Mouse (Mus musculus): ENCODE data around the gene Tmem51.

Gene Tmem51

DNA sequence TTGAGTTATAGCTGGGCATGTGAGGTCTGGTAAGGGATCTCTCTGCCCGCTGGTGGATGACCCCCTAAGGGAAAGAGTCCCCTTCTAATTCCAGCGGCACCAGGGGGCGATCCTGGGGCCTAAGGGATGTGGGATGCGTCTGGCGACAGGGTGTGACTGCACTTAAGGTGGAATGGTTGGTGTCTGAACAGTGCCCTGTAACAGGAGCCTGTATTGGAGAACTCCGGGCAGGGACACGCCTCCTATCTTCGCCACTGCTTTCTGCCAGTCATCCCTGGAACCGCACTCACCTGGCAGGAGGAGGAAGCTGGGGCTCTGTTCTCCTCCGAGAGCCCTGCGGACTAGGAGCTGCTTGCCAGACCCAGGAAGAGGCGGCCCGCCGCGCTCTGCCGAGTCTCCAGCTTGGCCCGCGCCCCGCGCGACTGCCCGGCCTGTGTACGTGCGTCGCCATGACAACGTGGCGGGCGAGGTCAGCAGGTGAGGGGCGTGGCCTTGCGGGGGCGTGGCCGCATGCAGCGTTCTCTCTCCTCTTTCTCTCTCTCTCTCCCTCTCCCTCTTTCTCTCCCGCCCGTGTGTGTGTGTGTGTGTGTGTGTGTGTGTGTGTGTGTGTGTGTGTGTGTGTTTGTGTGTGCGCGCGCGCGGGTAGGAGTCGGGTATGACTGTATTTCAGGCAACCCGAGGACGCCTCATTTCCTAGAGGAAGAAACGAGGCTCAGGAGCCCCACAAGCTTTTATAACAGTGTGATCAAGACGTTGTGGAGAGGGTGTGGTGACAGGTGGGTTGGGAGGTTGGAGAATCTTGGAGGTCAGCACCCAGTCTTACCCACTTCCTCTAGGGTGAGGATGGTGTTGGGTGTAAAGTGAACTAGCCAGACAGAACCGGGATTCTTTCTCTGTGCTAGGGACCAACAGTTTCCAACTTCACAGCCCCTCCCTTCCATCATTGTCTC is 69.2 kb downstream of the Tmem51 start, which contains the start of gene Fhad1:
Gene Fhad1, minus strand, starts transcription at position 424 of the 950 bp plus-strand sequence.
- DNase-seq (ENCODE audit: low read depth): no peak

DNA sequence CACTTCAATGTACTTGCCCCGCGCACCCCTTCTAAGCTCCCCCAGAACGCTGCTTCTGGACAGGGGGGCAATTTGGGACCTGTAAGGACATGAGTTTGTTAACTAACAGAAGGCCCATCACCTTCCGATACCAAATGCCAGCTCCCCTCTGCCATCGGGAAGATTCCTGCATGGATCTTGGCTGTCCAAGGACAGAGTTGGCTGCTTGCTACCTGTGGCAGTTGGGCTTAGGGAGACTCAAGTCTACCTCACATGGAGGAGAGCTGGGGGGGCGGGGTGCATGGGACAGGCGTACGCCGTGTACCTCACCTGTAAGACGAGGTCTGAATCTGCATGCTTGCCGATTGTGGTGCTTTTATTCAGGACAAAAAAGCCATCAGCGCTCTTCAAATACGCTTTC is 72.9 kb downstream of the Tmem51 start:
- no peak for DNase-seq (ENCODE audit: low read depth)

DNA sequence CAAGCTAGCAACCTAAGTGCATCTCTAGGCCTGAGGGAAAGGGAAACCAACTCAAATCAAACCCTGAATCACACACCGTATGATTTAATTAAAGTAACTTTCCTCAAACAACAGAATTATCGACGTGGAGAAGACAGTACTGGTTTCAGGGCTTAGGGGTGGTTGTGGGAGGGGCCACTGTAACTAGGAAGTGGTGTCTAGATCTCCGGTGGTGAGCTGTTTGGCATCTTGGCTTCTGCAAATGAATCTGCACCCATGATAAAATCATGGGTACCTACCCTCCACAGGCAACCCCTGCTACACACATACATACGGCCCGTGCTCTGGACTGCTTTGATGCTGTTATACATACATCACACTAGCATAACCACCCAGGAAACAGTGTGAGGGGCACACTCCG is 73.7 kb downstream of the Tmem51 start:
- DNase-seq (ENCODE audit: low read depth): no peak

DNA sequence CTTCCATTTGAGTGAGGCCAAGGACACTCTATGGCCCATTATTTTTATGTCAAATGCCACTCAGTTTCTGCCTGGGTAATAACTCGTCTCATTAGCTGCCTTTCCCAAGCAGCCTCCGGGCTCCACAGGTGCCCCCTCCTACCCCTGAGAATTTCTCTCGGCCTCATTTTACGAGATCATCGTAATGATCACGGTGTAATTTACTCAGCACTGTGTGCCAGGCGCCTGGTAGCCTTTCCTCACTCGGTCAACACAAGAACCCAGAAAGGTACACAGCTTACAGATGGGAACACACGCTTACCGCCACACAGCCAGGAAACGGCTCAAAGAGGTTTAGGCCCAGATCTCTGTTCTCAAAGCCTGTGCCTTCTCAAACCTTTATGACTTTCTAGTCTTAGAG is 75.9 kb downstream of the Tmem51 start:
- DNase-seq (ENCODE audit: low read depth): no peak

DNA sequence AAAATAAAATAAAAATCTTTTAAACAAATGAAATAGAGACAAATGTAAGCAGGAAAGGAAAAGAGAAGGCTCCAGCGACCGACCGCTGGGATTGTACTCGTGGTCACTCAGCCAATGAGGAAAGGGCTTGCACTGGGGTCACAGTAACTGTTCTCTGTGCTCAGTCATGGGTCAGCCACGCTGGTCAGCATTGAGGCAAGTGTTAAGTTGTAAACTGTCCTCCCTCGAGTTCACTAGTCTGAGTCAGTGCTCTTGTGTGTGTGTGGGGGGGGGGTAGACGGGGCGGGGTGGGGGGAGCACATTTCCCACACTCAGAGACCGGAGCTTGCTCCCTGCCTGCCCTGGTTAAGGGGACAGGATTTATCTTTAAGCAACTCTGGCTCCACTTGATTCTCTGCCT is 83.5 kb downstream of the Tmem51 start:
- DNase-seq (ENCODE audit: low read depth): no peak

DNA sequence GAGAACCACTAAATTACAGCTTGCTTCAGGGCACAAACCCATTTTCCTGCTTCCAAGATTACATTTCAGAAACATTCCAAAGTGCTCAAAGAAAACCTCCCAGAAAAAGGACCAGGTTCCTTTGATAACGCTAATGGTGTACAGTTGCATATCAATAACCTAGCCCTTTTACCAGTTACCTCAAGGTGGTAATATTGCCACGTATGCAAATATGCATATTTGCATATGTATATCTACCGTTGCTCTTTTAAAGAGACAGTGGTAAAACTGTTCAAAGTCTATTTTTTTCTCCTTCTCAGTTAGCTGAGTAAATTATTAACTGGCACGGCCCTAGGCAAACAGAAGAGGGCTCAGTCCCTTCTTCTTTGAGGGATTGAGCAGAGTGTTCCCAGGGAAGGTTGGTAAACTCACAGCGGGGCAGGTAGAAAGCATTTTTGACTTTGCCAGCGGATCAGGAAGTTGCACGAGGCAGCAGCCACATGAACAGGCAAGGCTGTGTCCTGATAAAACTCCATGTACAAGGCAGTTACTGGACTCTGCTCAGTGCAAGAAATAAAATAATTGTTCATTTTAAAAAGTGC is 84.5 kb downstream of the Tmem51 start:
- DNase-seq (ENCODE audit: low read depth): no peak

DNA sequence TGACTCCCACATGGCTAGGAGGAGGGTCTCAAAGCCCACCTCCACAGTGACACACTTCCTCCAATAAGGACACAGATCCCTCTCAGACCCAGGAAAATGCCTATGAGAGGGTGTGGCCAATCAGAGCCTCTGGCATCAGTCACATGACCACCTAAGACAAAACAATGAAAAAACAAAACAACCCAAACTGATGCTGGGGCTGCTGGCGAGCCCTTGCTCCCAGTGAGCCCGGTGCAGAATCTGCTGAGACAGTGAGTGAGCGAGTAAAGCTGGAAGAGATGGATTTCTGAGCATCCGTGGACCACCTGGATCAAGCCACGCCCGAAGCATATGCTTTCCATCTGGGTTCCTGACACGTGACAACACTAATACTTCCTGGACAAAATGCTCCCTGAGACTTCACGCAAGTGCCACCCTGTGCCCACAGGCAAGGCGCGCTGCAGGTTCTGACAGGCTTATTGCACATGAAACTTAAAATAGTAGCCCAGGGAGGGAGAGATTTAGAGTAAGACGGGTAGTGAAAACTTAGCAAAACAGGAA is 85.8 kb downstream of the Tmem51 start:
- DNase-seq (ENCODE audit: low read depth): no peak

DNA sequence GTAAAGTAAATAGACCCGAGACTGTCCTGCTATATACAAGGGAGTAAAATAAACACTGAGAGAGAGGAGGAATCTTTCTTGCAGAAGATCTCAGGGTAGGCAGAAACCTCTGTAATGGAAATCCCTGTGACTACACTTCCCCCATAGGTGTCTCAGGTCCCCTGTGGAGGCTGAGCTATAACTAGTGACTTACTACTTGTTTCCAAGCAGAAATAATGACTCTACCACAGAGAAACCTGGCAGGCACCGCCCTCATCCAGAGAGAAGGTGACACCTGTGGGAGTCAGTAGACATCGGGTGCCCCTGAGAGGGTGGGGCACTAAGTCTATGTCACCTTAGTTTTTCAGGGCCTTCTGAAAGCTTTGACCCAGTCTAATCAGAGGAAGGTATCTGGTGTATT is 87.2 kb downstream of the Tmem51 start:
- no peak for DNase-seq (ENCODE audit: low read depth)

DNA sequence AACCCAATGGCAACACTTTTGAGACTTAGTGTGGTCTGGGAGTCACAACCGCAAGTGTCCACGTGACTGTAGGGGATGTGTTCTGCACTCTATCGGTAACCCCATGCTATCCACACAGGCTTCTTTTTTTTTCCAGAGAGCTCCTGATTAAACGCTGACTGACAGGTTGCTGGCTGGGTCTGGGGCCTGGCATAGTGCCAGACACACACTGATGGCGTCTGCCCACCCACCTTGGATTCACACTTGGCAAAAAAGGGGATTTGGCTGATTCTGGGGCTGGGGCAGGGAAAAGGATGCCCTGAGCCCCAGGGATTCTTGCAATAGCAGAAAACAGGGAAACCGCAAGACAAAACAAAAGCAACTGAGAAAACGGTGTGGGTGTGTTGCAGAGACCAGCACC is 88.0 kb downstream of the Tmem51 start:
- DNase-seq (ENCODE audit: low read depth): no peak

DNA sequence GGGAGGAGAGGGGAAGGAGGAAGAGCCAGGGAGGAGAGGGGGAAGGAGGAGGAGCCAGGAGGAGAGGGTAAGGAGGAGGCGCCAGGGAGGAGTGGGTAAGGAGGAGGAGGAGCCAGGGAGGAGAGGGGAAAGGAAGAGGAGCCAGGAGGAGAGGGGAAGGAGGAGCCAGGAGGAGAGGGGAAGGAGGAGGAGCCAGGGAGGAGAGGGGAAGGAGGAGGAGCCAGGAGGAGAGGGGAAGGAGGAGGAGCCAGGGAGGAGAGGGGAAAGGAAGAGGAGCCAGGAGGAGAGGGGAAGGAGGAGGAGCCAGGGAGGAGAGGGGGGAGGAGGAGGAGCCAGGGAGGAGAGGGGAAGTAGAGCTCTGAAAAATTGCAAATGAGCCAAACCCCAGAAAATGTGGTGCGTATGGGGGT is 90.0 kb downstream of the Tmem51 start:
- peak; percentile 73 for DNase-seq (ENCODE audit: low read depth)

DNA sequence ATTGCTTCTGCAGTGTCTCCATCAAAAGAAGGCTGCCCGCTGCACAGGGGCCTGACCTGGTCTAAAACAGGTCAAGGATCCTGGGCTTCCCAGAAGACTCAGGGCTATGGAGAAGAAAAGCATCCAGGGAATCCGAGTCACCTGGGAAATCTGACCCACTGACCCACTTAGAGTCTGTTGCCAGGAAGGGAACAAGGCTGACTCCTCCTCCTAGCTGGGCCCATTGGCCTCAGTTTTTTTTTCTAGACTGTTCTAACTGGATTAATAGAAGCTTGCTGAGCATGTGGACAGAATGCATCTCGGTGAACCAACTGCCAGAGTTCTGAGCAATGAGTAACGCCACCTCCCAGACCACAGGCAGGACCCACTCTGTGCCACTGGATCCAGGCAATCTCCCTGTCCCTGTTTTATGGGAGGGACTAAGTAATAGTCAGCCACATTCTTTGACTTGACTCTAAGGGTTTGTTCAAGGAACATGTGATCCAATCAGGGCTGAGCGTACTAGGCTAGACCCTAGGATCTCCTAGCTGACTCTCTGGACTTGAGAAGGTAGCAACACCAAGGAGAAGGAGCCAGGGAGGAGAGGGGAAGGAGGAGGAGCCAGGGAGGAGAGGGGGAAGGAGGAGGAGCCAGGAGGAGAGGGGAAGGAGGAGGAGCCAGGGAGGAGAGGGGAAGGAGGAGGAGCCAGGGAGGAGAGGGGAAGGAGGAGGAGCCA is 90.6 kb downstream of the Tmem51 start:
- DNase-seq (ENCODE audit: low read depth): peak; percentile 4

DNA sequence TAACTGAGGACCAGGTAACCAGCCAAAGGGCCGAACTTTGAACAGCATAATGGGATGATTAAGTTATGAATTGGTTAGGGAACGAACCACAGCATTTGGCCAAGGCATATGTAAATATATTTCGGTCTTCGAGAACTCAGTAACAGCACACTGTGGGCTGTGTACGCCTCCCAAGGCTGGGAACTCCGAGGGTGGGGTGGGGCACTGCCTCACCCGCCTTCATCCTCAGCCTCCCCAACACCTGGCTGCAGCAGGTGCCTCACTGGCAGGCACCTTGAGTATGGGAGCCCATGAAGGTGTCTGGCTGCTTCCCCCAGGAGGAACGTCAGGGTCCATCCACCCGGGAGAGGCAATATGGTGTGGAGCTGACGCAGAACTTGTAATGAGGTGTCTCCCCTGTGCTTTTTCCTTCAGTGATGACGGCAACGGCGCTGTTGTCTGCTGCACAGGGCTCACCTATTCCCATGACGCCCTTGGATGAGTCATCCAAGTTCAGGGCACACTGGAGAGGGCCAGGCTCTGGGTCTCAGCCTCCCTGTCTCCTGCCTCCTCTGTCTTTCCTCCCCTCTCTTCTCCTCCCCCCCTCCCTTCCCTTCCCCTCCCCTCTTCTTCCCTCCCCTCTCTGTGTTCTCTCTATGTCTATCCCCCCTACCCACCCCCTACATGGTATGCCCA is 91.4 kb downstream of the Tmem51 start:
- no peak for DNase-seq (ENCODE audit: low read depth)

DNA sequence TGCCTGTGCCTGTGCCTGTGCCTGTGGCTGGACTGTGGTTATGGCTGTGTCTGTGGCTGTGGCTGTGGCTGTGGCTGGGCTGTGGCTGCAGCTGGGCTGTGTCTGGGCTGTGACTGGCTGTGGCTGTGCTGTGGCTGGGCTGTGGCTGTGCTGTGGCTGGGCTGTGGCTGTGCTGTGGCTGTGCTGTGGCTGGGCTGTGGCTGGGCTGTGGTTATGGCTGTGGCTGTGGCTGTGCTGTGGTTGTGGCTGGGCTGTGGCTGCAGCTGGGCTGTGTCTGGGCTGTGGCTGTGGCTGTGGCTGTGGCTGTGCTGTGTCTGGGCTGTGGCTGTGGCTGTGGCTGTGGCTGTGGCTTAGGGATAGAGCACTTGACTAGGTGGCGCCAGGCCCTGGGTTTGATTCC is 95.9 kb downstream of the Tmem51 start:
- no peak for DNase-seq (ENCODE audit: low read depth)

DNA sequence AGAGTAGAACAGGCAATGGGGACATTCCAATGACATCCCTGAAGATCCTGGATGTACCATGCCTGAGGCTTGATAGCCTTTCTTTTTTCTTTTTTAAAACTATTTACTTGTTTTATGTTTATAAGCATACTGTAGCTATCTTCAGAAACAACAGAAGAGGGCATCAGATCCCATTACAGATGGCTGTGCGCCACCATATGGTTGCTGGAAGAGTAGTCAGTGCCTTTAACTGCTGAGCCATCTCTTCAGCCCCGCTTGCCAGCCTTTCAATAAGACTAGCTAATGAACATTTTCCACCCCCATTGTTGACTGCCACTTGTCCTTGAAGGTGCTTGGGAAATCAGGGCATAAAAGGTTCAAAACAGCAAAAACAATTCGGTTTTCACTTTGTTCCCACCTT is 100.4 kb downstream of the Tmem51 start:
- DNase-seq (ENCODE audit: low read depth): no peak

DNA sequence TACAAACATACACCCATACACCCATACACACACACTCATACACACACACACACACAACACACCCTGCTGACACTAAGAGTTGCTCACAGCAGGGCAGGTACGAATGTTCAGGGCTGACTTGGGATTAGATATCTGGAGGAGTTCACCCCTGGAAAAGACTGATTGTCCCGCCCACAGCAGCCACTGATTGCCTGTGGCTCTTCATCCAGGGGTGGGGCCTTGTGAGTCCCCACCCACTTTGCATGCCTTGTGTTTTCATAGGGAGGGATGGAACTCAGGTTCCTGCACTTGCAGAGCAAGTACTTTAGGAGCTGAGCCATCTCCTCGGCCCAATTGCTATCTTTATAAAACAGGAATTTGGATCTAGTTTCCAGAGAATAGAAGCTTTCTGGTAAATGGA is 102.6 kb downstream of the Tmem51 start:
- DNase-seq (ENCODE audit: low read depth): no peak
